Mouse (Mus musculus) left cerebral cortex, adult 11 months (tissue): ENCODE data around the gene 2900026A02Rik.

ENCODE experiments used
- DNase-seq: peaks from one replicate; pipeline ENCODE4 v3.0.0; 2022; ENCODE audit warnings: low spot score

The 2900026A02Rik gene

DNA sequence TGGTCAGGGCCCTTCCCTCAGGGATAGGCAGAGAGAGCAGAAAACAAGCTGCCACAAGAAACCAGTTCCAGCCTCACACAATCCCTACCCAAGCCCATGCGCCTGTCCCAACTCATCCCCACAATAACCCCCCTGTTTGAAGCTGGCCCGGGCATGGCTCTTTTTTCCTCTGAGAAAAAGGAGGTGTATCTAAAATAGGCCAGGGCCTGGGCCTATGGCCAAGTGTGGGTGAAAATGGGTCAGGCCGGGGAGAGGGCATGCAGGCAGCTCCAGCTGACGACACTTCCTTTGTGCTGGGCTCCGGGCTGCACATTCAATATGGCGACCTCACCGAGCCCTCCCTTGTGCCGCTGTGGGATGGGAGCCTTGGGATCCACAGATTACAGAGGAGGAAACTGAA, 177.5 kb downstream of the 2900026A02Rik start:
- DNase-seq: no peak

DNA sequence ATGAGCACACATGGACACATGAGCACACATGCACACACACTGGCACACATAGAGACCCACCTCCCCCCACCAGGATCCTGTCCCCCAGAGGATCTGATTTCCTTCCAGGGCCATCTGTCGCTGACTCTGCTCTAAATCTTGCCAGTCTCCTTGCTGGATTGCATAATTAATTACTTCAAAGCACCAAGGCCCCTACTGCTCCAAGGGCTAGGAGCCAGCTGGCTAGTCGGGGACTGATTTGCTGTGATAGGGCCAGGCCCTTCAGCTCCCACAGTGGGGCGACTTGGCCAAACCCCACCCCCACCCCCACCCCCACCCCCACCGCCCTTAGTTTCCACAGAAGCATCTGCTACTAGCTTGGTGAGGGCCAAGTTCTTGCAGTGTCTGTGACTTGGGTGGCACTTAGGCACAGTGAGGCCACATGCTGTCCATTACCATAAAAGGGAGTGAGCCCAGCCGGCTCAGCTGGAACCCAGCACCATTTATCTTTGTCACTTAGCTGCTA, 179.4 kb downstream of the 2900026A02Rik start:
- DNase-seq: peak; percentile 42

DNA sequence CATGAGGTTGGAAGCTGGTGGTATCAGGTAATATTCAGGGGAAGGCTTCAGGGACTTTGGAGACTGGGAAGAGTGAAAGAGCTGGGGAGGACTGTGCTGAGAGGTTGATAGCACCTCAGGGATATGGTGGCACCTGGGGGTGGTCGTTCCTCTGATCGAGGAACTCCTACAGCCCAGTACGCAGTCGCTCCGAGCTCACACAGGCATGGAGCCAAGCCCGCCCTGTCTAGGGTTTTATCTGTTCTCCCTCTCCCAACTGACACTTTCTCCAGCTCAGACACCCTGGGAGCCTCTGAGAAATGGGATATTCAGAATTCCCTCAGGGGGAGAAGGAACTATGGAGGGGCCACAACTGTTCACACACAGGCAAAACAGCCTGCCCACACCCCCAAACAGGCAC, 180.3 kb downstream of the 2900026A02Rik start:
- DNase-seq: no peak

DNA sequence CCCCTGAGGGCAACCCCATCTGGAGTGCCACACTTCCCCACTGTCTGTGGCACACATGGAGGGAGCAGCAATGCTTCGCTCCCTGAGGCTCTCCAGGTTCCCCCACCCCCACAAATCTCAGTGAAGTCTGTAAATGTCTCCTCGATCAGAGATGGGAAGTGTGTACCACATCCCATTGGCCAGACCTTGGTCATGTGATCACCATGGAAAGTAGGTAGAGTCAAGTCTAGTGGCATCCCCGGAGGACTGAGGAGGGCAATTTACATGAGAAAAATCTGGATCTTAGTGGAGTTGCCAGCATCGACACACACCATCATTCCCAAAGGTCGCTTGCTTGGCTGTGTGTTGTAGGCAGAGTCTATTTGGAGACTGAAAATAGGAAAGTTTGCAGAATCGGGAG, 182.4 kb downstream of the 2900026A02Rik start:
- no peak for DNase-seq
